Mouse (Mus musculus) thymus, postnatal 10 days (tissue): ENCODE results near the gene Shroom3.
"Not testable (repeated sequence)": the region's sequence is repeated elsewhere in the genome, so short reads cannot be mapped to it uniquely, and the experiment has no call there.

Experiments
- DNase-seq, 2 experiments: peaks; one replicate each; pipeline ENCODE4 v3.0.0; 2021; ENCODE audit warnings: low spot score in 2 of 2

The Shroom3 gene

DNA sequence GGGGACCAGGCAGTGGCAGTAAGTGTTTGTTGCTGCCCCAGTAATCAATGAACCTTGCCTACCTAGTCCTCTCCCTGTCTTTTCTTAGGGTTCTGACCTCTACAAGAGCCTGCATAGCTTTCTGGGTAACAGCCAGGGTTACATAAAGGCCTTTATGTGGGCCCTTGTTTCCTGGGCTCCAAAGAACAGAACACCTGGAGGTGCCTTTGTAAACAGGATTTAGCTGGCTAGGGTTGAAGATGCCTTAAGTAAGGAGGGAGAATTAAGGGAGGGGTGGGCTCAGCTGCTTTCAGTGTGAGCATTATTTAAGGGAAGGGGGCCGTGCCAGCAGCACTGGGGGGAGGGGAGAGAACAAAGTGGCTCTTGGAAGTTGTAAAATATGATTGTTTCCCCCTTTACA is 210.5 kb downstream of the Shroom3 start:
- no peak for DNase-seq

DNA sequence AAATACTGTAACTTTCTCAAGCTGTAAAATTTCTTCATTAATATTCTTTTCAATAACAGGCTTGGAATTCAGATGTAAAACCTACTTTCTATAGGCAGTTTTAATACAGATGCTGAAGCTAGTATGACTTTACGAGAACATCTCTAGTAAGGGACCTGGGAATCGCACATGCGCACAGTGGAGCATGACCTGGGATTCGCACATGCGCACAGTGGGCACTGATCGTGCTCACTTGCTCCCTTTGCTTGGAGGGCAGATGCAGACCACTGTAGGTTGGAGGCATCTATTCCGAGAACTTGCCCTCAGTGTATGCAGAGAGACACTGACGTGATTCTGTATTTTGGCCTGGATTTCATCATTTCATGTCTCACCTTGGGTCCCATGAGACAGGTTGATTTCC is 212.6 kb downstream of the Shroom3 start:
- DNase-seq, result no peak

DNA sequence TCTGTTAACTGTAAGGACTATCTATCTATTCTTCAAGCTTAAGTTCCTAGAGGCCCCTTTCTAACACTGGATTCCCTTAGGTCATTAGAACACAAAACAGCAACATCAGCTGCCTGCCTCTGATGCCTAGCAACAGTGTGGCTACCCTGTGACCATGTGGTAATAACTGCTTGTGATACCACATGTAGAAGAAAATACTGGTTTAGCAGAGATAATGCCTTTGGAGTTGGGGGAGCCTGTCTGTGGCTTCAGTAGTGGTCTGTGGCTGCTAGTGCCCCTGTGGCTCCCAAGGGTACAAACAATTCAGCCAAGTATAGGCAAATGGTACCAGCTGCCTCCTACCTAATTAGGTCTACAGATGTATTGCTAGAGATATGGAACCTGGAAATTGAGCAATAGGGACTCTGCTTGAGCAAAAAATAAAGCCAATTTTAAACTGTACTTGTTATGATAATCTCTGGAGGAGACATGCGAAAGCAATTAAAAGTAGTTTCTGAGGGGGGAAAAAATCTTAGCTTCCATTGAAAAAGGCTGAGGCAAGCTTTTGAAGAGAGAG is 213.6 kb downstream of the Shroom3 start:
- no peak for DNase-seq

DNA sequence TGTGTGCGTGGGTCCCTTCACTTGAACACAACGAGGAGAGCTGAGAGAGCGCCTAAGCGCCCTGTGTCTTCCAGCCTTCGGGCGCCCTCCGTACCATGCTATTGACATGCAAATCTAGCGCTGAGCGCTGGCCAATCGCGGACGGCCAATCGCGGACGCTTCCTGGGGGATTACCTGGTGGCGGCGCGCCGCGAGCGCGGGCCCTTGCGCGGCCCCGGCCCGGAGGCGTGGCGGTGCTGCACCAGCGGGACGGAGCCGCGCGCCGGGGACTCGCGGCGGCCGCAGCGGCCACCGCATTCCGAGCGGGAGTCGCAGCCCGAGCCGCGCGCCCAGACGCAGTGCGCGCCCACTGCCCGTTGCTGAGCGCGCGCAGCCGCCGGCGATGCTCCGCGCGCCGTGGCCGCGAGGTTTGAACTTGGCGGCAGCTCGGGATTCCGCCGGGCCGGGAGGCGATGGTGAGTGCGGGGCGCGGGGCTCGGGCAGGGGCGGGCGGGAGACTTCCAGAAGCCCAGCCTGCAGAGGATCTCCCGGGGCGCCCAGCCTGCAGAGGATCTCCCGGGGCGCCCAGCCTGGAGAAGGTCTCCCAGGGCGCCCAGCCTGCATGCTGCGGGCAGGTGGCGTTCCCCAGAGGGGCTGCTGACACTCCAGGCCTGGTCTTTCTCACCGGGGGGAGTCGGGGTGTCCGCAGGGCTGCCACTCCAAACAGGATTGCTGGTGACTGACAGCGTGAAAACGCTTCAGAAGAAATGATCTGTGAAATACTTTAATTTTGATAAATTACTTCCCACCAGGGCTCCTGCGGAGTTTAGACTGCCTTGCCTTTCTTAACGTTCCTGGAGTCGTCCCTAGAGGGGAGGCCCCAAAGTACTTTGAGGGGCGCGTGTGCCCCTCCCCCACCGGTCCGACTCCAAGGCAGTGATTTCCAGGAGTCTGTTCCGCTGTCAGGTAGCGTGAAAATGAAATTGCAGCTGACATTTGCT is 214.8 kb downstream of the Shroom3 start:
- peak; percentile 42 to 61 for DNase-seq

DNA sequence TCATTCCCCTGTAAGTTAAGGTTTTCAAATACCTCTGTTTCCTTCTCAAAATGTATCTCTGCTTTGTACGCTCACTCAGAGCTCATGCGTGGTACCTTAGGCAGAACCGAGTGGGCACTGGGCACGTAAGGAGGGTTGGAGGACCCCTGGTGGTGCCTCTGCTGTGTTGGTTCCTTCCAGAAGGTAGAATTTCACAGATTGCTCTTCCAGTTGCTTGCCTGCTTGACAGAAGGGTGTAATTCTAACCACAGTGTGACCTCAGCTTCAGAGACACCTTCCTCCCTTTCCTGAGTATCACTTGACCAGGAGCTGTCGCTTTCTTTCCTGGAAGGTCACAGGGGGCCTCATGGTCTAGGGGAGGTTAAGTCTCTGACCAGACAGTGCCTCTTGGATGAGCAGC is 217.2 kb downstream of the Shroom3 start:
- DNase-seq, result no peak

DNA sequence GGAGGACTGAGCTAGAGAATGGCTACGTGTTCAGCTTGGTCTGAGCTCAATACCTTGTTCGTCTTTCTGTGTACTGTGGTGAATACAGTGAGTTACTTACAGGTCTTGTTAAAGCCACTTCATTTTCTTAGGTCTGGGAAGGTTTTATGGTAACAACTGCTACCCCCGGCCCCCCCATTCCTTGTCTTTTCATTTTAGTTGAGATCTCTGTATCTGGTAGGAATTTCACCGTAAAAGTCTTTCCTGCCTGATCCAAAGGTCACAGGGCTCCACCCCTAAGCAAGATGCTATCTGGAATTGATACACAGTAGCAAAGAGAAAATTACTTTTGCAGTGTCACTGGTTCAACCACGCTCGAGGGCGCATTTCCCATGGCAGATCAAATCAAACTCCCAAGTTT is 218.6 kb downstream of the Shroom3 start:
- DNase-seq, result no peak

DNA sequence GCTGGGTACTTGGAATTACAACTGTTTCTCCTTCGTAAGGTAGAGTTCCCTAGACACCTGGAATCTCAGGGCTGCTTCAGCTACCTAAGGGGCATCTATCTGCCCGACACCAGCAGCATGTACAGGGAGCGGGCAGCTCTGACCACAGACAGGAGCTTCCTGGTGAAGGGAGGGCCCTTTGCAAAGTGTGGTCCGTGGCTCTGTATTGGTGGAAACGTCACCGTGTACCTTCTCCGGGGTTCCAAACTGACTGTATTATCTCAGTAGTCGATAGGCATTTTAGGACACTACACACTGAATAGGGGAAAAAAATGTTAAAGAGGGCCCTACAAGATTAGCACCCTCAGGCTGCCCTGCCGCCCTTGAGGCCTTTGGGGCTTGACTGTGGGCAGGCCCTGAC is 221.9 kb downstream of the Shroom3 start:
- DNase-seq, result no peak

DNA sequence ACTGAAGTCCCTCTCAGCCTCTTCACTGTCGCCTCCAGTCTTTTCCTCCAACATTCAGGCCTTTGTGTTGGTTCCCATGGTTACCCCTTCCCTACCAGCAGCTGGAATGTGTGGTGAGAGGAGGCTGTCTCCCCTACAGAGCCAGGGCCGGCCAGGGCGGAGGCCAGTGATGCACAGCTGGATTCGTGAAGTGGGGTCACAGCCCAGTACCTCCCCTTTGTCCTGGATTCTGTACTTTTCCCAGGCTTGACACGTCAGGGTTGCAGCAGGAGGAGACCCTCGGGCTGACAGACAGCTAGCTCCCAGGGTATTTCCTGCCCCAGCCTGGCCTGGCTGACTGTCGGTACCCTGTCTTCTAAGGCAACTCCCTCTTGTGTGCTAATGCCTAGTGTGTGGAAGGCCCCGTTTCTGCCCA is 222.4 kb downstream of the Shroom3 start:
- no peak for DNase-seq

DNA sequence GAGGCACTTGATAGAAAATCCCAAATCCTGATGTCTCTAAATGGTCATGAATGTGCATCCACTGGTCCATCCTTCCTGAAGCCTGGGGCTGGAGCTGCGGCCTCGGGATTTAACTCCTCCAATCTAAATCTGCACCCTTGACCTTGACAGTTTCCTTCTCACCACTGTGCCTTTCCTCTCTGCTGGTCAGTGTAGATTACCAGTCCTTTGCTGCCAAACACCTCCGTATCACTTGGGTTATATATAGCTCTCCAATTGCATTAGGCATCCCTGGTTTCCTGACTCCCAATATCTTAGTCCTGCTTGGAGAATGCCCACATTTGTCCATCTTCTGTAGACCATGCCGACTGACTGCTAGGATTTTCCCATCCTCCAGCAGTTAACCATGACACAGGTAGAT is 225.0 kb downstream of the Shroom3 start:
- no peak for DNase-seq

DNA sequence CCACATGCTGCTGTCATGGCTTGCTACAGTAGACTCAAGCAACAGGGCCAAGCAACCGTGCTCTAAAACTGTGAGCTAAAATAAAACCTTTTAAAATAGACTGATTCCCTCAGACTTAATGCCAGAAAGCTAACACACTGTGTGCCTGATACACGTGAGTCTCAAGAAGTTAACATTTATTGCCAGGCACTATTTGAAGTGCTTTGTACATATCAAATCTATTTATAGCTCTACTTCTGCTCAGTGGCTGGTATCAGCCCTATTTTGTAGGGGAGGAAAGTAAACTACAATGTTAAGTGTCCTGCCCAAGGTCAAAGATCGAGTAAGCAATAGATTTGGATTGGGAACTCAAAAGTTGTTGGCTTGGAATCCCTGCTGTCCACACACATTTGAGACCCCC is 227.6 kb downstream of the Shroom3 start:
- no peak for DNase-seq

DNA sequence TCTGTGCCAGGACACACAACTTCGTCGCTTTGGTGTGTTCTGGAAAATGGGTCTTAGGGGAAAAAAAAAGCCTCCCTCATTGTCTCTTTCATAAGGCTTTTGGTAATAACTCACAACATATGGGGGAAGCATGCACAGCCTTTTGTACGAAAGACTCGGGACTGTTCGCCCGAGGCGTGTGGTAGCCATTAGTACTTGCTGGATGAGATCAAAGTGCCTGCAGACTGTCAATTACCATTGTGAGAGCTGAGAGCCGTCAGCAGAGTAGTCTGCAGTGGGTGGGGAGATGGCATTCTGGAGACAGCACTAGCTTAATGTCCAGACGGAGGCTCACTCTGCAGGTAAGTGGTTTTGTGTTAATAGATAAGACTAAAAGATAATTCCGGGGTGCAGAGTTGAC is 232.2 kb downstream of the Shroom3 start:
- DNase-seq, result no peak

DNA sequence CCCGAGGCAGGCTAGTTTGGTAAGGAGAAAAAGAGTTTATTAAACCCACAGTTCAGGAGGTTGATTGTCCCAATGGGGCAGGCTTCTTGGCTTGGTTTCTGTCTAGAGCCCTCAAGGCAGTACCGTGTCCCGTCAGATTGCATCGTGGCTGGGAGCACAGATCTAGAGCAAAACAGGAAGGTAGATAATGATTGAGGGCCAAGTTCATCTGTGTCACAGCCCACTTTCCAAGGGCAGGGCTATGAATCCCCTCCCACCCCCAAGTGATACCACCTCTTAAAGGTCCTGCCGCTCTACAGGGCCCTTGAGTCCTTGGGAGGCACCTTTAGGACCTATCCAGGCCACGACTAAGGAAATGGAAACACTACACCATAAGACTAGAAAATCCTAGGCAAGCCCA is 234.5 kb downstream of the Shroom3 start:
- no peak for DNase-seq

DNA sequence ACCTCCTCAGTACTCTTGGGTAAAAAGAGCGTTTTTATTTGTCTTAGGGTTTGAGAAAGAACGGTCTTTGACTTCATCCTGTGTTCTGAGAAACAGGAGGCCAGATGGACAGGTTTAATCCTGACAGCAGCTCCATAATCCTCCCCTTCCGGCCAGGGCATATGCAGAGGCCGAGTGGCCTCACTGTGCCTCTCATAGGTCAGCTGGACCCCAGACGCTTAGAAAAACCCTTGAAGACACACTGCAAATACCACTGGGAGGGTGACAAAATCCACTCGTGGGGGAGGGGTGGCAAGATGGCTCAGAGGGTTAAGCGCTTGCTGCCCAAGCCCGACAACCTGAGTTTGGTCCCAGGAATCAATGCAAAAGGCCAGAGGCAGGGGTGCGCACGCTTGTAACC is 234.9 kb downstream of the Shroom3 start:
- DNase-seq, result no peak

DNA sequence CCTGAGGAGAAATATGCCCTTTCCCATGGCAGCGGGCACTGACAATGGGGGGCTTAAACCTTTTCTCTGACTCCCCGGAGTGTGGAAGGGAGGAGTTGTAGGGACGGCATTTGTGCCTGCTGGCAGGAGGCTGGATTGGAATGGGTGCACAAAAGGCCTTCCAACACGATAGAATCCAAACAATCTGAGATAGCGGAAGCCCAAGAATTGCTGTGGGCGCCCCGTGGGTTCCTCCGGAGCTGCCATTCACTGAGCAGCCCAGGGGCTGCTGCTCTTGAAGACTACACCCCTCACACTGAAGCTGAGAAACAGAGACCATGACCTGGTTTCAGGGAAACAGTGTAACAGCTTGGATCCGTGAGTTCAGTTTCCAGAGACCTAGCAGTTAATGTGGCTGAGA is 235.6 kb downstream of the Shroom3 start:
- no peak for DNase-seq

DNA sequence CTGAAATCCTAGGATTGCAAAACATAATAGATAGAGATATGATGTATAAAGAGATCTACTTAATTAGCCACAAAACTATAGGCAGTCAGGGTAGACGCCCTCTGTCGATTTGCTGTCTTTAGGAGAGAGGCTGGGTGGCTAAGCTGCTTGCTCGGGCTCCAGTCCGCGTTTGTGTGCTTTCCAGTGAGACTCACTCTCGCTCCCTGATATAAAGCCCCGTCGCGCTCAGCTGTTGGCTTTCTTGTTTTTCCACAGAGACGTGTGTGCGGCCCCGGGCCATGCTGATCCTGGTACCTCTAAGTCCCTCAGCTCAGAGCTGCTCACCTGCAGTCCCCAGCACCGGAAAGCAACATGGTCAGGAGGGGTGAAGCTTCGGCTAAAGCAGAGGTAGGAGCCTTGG is 236.2 kb downstream of the Shroom3 start:
- DNase-seq, result no peak

DNA sequence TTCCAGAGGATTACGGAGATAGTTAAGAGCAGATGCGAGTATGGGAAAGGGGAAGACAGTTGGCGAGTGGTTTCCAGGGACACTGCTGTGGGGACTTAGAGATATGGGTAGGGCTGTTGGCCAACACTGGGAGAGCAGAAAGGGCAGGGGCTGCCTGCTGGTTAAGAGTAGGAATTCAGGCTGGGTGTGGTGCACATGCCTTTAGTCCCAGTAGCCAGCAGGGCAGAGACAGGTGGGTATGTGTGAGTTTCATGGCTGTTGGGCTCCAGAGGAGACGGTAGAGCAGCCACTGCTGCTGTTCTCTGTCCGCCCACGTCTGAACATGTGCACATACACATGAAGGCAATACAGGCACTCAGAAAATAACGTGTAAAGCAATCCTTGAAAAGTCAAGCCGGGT is 237.7 kb downstream of the Shroom3 start:
- no peak for DNase-seq

DNA sequence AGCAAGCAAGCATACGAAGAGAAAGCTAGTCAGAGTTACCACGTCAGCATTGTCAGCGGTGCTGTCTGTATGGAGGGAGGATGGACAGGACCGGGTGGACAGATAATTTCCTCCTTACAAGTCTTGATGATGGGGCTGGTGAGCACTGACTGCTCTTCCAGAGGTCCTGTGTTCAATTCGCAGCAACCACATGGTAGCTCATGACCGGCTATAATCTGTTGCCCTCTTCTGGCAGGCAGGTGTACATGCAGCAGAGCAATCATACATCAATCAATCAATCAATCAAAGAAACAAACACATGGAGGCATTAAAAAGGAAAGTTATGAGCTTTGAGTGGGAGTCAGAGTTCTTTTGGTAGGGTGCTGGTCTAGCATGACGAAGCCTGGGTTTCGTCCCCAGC is 238.5 kb downstream of the Shroom3 start:
- DNase-seq, result no peak

DNA sequence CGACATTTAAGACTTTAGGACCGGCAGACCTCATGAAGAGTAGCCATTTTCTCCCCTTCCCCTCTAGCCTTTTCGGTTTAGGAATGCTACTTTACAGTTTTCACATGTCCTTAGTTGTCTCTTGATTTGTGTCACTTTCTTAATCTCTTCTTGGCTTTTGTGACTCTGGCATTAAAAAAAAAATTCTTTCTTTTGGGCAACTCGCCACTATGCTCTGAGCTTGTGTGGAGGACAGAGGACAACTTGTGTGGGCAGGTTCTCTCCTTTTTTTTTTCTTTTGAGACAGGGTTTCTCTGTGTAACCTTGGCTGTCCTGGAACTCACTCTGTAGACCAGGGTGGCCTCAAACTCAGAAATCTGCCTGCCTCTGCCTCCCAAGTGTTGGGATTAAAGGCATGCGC is 239.7 kb downstream of the Shroom3 start:
- not testable (repeated sequence) for DNase-seq

DNA sequence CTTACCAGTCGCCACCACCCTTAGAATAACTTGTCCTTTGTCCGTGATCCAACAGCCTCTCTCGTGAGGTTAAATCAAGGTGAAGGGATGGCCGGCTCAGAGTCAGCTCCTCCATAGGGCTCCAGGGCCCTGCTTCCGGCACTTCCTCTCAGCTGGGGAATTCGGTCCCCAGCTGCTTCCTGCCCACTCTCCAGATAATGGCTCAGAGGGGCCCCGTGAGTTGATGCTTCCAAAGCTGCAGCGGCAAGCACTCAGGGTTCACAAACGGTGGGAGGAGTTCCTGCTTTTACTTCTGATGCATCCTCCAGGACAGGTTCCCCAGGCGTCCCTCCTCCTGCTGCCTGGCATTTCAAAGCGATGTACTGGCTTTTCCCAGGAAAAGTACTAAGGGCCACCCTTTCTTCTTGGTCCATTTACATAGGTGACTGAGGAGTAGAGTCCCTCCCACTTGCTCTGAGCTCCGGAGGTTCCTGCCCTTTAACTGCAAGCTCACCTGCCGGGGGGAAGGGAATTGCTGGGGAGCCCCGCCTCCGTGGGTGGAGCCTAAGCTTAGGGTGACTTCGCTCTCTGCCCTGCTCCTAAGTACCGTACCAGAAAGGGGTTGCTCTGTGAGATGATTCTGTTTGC is 241.7 kb downstream of the Shroom3 start:
- DNase-seq, result peak in 1 of 2 experiments; percentile 16

DNA sequence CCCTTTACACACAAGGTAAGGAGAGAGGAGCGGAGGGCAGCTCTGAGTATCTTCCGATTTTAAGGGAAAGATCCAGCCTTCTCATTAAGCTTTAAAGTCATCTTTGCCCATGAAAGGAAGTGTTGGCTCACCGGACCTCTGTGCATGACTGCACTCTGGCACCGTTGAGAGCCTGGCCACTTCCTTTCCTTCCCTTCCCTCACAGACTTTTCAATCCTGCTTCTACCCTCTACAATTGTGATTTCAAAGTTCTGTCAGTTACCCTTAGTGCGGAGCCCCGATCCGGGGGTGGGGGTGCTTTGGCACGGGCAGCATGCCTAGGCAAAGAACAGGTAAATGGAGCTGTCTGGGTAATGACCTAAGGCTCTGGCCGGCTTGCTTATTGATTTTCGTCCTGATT is 244.4 kb downstream of the Shroom3 start:
- DNase-seq, result no peak

DNA sequence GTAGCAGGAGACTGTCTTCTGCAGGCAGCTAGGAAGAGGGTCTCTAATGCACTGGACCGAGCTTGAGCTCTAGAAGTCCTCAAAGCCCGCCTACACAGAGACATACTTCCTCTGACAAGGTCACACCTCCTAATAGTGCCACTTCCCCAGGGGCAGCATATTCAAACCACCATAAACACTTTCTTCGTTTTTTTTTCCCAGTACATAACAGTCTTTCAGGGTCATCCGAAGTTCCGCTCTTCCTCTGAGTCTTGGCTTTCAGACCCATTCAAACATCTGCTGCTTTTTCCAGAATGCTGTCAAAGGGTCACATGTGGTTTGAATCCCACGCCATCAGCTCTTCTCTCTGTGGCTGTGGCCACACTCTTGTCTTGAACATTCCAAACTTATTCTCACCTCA is 247.3 kb downstream of the Shroom3 start:
- DNase-seq, result no peak

DNA sequence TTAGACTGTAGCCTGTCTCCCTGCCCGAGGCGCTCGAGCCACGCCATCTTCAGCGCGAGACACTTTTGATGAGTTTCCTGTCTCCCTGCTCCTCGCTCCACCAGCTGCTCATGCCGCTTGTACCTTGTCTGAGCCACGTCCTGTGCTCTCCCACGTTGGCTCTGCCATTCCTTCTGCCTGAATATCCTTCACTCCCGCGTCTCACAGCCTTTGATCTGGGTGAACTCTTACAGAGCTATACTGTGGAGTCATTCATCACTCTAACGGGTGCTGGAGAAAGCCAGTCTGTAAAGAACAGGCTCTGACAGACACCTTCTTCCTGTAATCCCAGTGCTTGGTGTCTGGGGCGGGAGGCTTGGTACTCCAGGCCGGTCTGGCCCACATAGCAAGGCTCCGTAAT is 248.1 kb downstream of the Shroom3 start:
- DNase-seq, result no peak

DNA sequence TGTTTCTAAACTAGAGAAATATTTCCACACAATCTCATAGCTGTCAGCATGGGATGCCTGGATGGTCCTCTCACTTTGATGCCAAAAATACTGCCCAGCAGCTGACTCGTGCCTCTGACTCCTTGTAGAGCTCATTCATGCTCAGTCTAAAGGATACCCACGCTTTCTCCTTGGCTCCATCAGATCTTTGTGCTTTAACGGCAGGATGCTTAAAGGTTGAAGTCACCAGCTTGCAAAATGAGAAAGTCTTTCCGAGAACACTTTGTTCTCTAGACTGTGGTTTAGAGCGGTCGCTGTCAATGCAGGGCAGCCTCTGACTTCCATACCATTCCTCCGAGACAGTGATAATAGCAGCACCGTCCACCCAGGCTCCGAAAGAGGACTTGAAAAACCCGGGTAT is 249.8 kb downstream of the Shroom3 start:
- DNase-seq, result no peak
